Mouse (Mus musculus) liver, postnatal 0 days (tissue): ENCODE results near the gene Mum1. TPM values are rescaled to one million over a fixed set of nuclear protein-coding genes. Genes with fewer than 3 reads are reported as not detected.
A peak's percentile ranks its signal among the peaks of the same experiment; 100 is the strongest.

ENCODE experiments used
- ATAC-seq: fragments of 200-750 bp; cut with Nextera tagmentation; 2 replicates; pipeline ENCODE4 v1.8.0; 2017; ENCODE audit warnings: mild to moderate bottlenecking, moderate library complexity
- DNase-seq: peaks from one replicate; pipeline ENCODE4 v3.0.0-alpha.2; 2016
- H3K27ac ChIP-seq: fragments of 300-500 bp; sonication (generic); 2 replicates; pipeline ENCODE4 v1.5.1; 2014; ENCODE audit warnings: antibody characterized with exemption, moderate library complexity, mild to moderate bottlenecking, low read depth
- H3K27me3 ChIP-seq: fragments of 300-500 bp; sonication (generic); 2 replicates; pipeline ENCODE4 v1.6.1; 2014; ENCODE audit warnings: low read length, control low read depth, mixed read lengths; ENCODE audit not compliant: insufficient read depth
- H3K36me3 ChIP-seq: fragments of 300-500 bp; sonication (generic); replicated peaks from 2 replicates; pipeline ENCODE4 v1.6.1; 2014; ENCODE audit warnings: mild to moderate bottlenecking, control low read depth, low read length, moderate library complexity, mixed read lengths; ENCODE audit not compliant: insufficient read depth
- H3K4me1 ChIP-seq: fragments of 300-500 bp; sonication (generic); 2 replicates; pipeline ENCODE4 v1.6.1; 2014; ENCODE audit warnings: antibody characterized with exemption, mild to moderate bottlenecking, control low read depth; ENCODE audit not compliant: insufficient read depth
- H3K4me2 ChIP-seq: fragments of 300-500 bp; sonication (generic); 2 replicates; pipeline ENCODE4 v1.6.1; 2014; ENCODE audit warnings: low read depth, mild to moderate bottlenecking, low read length, moderate library complexity, mixed read lengths
- H3K4me3 ChIP-seq: fragments of 300-500 bp; sonication (generic); 2 replicates; pipeline ENCODE4 v1.5.1; 2014; ENCODE audit warnings: low read depth, low read length
- H3K9ac ChIP-seq: fragments of 300-500 bp; sonication (generic); replicated peaks from 2 replicates; pipeline ENCODE4 v1.6.1; 2014; ENCODE audit warnings: mild to moderate bottlenecking, moderate library complexity
- H3K9me3 ChIP-seq: fragments of 300-500 bp; sonication (generic); 2 replicates; pipeline ENCODE4 v1.6.1; 2016; ENCODE audit warnings: mild to moderate bottlenecking, control low read depth, low read length, mixed read lengths
- CTCF ChIP-seq: sonication (generic); IDR thresholded peaks from 2 replicates; pipeline ENCODE4 v1.5.1; 2016; ENCODE audit warnings: antibody characterized with exemption, low read depth
- EP300 ChIP-seq: IDR thresholded peaks from 2 replicates; pipeline ENCODE4 v1.6.1; 2016; ENCODE audit warnings: antibody characterized with exemption, low read depth, mild to moderate bottlenecking
- WGBS: fragments of 180-500 bp; shearing (Covaris S2); extraction: QIAGEN DNeasy Blood & Tissue Kit; methylation state at CpG from one replicate; pipeline ENCODE4 v1.1.7; 2014; ENCODE audit not compliant: insufficient replicate concordance; 5-methylcytosine and 5-hydroxymethylcytosine counted together
- microRNA-seq: library from miRNA; unstranded; fragments of <30 nt; microRNA quantifications from one replicate; pipeline ENCODE4, GENCODE M21; 2016
- polyA plus RNA-seq: library from polyadenylated mRNA; unstranded; fragments of >200 nt; fragmentation: Nextera tagmentation; extraction: Ambion mirVana; gene quantifications from 2 replicates; pipeline ENCODE4 v1.2.1, GENCODE M21; 2015

The Mum1 gene
- polyA plus RNA-seq, 1 experiment from 2014 or later = 13.3 TPM

DNA sequence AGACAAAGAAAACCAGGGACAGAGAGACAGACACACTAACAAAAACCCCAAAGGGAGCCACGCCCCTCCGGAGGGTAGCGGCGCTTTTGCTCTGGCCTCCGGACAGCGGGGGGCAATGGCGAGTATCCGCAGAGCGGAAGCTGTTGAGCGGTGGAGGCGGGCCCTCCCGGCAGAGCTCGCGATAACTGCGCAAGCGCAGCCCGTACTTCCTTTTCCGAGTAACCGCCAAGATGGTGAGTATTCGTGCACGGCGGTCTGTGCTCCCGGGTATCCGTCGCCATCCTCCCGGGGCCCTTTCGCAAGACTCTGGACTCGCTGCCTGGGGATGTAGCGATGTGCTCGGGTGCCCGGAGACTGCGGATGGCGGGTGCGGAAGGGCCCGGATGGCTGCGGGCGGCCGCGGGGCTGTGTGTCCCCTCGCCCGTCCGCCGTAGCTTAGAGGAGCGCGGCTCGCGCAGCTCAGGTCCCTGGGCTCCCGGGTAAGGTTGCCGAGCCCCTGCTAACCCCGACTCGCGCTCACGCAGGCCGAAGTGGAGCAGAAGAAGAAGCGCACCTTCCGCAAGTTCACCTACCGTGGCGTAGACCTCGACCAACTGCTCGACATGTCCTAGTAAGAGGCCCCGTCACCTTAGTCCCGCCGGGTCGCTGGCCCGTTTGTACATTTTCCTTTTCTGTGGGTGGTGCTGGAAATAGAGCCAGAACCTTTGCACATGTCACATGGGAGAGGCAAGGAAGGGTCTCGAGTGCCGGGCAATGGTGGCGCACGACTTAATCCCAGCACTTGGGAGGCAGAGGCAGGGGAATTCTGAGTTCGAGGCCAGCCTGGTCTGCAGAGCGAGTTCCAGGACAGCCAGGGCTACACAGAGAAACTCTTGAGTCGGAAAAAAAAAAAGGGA, 66.3 kb downstream of the Mum1 start, which contains the start of gene Rps15:
Gene Rps15 (plus strand): TSS at position 203 of the 896 bp plus-strand sequence.
- Histone ChIP-seq H3K4me1 (peaks cover 16% of the 10 kb centered on the region), H3K4me3 (peak within 1 kb of the TSS; percentile 81), H3K36me3 (peaks cover 19% of the 10 kb centered on the region), H3K9ac (peak within 1 kb of the TSS; percentile 95), H3K9me3 (no peaks in the 10 kb centered on the region), H3K4me2 (peak within 1 kb of the TSS; percentile 92), H3K27ac (peak within 1 kb of the TSS; percentile 77), H3K27me3 (peaks cover 13% of the 10 kb centered on the region)
- TF ChIP-seq EP300 = peak; percentile 52; the same call in 1 of the 2 replicates
- TF ChIP-seq CTCF = peak; percentile 89
- DNase-seq (peak; percentile 97), ATAC-seq (peak; percentile 91)
- WGBS = under 1% methylated on average over 72 of the region's 72 CpGs

DNA sequence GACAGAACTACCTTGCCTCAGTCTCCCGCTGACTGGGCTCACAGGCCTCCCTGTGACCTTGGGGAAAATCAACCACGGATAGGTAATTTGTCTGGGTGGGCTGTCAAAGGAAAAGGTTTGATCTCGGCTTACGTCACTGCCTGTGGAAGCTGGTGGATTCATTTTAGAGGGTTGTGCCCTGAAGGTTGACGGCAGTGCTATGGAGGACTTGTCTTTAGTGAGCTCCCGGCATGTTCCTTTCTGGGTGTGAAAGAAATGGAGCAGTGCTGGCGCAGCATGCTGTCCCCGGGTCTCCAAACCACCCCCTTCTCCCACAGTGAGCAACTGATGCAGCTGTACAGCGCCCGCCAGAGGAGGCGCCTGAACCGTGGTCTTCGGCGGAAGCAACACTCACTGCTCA, 67.1 kb downstream of the Mum1 start:
- H3K27ac ChIP-seq = peak overlapping the region; percentile 77

More for the DNA sequence above, 67.1 kb downstream of the Mum1 start:
- Histone ChIP-seq H3K9ac (peak overlapping the region; percentile 95), H3K36me3 (peaks cover 13% of the 10 kb centered on the region), H3K4me2 (peak overlapping the region; percentile 92), H3K9me3 (no peaks in the 10 kb centered on the region), H3K4me3 (peak overlapping the region; percentile 81), H3K27me3 (peaks cover 21% of the 10 kb centered on the region), H3K4me1 (peaks cover 16% of the 10 kb centered on the region)
- no peak for TF ChIP-seq EP300
- TF ChIP-seq CTCF = 0 out of 2 replicates have a peak, but pooled peaks have one; percentile 11
- ATAC-seq (no peak), DNase-seq (no peak)
- 14% methylated on average over 14 of the region's 14 CpGs for WGBS

Small RNA genes lying within 50 kb of the gene (microRNA-seq; reads per million reads assigned to microRNA genes)
- not detected for gene Mir6911

Other genes with a start within 250 kb of the Mum1 start
- gene Tmem259, start 242.1 kb upstream of the Mum1 start, polyA plus RNA-seq = 13.2 and 14.5 TPM in 2 replicates
- 40.7 and 42.8 TPM in 2 replicates for gene Cnn2, start 237.8 kb upstream of the Mum1 start, polyA plus RNA-seq
- gene Abca7, start 229.9 kb upstream of the Mum1 start, polyA plus RNA-seq = 2.5 and 3.1 TPM in 2 replicates
- gene Arhgap45, start 209.8 kb upstream of the Mum1 start, polyA plus RNA-seq = 12.1 and 14.2 TPM in 2 replicates
- 57.0 and 58.3 TPM in 2 replicates for gene Polr2e, start 186.6 kb upstream of the Mum1 start, polyA plus RNA-seq
- gene Gpx4, start 179.3 kb upstream of the Mum1 start, polyA plus RNA-seq = 537 and 560 TPM in 2 replicates
- gene Sbno2, start 120.9 kb upstream of the Mum1 start, polyA plus RNA-seq = 7.4 and 8.7 TPM in 2 replicates
- gene Stk11, start 110.6 kb upstream of the Mum1 start, polyA plus RNA-seq = 9.1 and 11.2 TPM in 2 replicates
- gene Atp5d, start 87.8 kb upstream of the Mum1 start, polyA plus RNA-seq = 537 and 576 TPM in 2 replicates
- 0.11 and 0.18 TPM in 2 replicates for gene Cbarp, start 85.6 kb upstream of the Mum1 start, polyA plus RNA-seq
- gene Midn, start 78.2 kb upstream of the Mum1 start, polyA plus RNA-seq = 3.0 and 4.3 TPM in 2 replicates
- 87.0 and 93.3 TPM in 2 replicates for gene Cirbp, start 60.4 kb upstream of the Mum1 start, polyA plus RNA-seq
- 6.7 and 6.8 TPM in 2 replicates for gene 1600002K03Rik, start 53.5 kb upstream of the Mum1 start, polyA plus RNA-seq
- 0.15 and 0.18 TPM in 2 replicates for gene Efna2, start 47.0 kb upstream of the Mum1 start, polyA plus RNA-seq
- gene Ndufs7, start 22.7 kb downstream of the Mum1 start, polyA plus RNA-seq = 313 and 321 TPM in 2 replicates
- 93.9 and 101 TPM in 2 replicates for gene Gamt, start 34.6 kb downstream of the Mum1 start, polyA plus RNA-seq
- 19.5 and 21.8 TPM in 2 replicates for gene Dazap1, start 35.1 kb downstream of the Mum1 start, polyA plus RNA-seq
- 453 and 466 TPM in 2 replicates for gene Rps15, start 66.0 kb downstream of the Mum1 start, polyA plus RNA-seq
- gene Apc2, start 69.5 kb downstream of the Mum1 start, polyA plus RNA-seq = 0.05 and 0.20 TPM in 2 replicates
- 25.5 and 27.4 TPM in 2 replicates for gene 2310011J03Rik, start 94.1 kb downstream of the Mum1 start, polyA plus RNA-seq
- 5.6 TPM in 2 replicates for gene Pcsk4, start 103.1 kb downstream of the Mum1 start, polyA plus RNA-seq
- gene Reep6, start 103.5 kb downstream of the Mum1 start, polyA plus RNA-seq = 167 and 174 TPM in 2 replicates
- 1.5 and 1.8 TPM in 2 replicates for gene Adamtsl5, start 122.0 kb downstream of the Mum1 start, polyA plus RNA-seq
- gene Plk5, start 130.0 kb downstream of the Mum1 start, polyA plus RNA-seq = 0.08 and 0.20 TPM in 2 replicates
- 0.72 and 0.99 TPM in 2 replicates for gene Mex3d, start 161.2 kb downstream of the Mum1 start, polyA plus RNA-seq
- 33.4 and 33.5 TPM in 2 replicates for gene Mbd3, start 173.1 kb downstream of the Mum1 start, polyA plus RNA-seq
- gene Uqcr11, start 180.4 kb downstream of the Mum1 start, polyA plus RNA-seq = 753 and 771 TPM in 2 replicates
- gene Tcf3, start 207.2 kb downstream of the Mum1 start, polyA plus RNA-seq = 28.2 and 29.5 TPM in 2 replicates